Mouse (Mus musculus): ENCODE measurements around the gene Hs3st3a1.

GRCm38 (mm10) chr11:64489587-64490433 is 54.7 kb downstream of the Hs3st3a1 start:
- no peak for TF ChIP-seq CTCF (conservative IDR thresholded peaks at IDR 0.05; ENCODE audit: low read length)
- TF ChIP-seq NANOG (IDR thresholded peaks at IDR 0.05; ENCODE audit: borderline replicate concordance, low read length), result no peak
- TF ChIP-seq POU5F1 (IDR thresholded peaks at IDR 0.05; ENCODE audit: borderline replicate concordance, low read length), result no peak
